Mouse (Mus musculus) embryonic facial prominence, embryonic 14.5 days (tissue): ENCODE results near the gene Gatd1. TPM values are rescaled to one million over a fixed set of nuclear protein-coding genes. Genes with fewer than 3 reads are reported as not detected.

Source experiments
- ATAC-seq: fragments of 200-750 bp; cut with Nextera tagmentation; 2 replicates; pipeline ENCODE4 v1.8.0; 2017; ENCODE audit warnings: low read depth, moderate number of reproducible peaks, moderate TSS enrichment
- DNase-seq: peaks from one replicate; pipeline ENCODE4 v3.0.0-alpha.2; 2015; ENCODE audit warnings: low spot score
- H3K27ac ChIP-seq: fragments of 300-500 bp; sonication (generic); replicated peaks from 2 replicates; pipeline ENCODE4 v1.5.1; 2014; ENCODE audit warnings: low read depth, mild to moderate bottlenecking, low read length, moderate library complexity
- H3K27me3 ChIP-seq: fragments of 300-500 bp; sonication (generic); replicated peaks from 2 replicates; pipeline ENCODE4 v1.6.1; 2014; ENCODE audit warnings: low read length; ENCODE audit not compliant: control insufficient read depth, insufficient read depth
- H3K36me3 ChIP-seq: fragments of 300-500 bp; sonication (generic); 2 replicates; pipeline ENCODE4 v1.6.1; 2014; ENCODE audit warnings: low read length, mixed read lengths; ENCODE audit not compliant: control insufficient read depth, insufficient read depth
- H3K4me1 ChIP-seq: fragments of 300-500 bp; sonication (generic); 2 replicates; pipeline ENCODE4 v1.6.1; 2014; ENCODE audit warnings: antibody characterized with exemption, low read length; ENCODE audit not compliant: control insufficient read depth, insufficient read depth
- H3K4me2 ChIP-seq: fragments of 300-500 bp; sonication (generic); 2 replicates; pipeline ENCODE4 v1.6.1; 2014; ENCODE audit warnings: low read depth, mild to moderate bottlenecking, low read length, moderate library complexity, mixed read lengths
- H3K4me3 ChIP-seq: fragments of 300-500 bp; sonication (generic); 2 replicates; pipeline ENCODE4 v1.5.1; 2014; ENCODE audit warnings: low read depth, mild to moderate bottlenecking, low read length
- H3K9ac ChIP-seq: fragments of 300-500 bp; sonication (generic); 2 replicates; pipeline ENCODE4 v1.6.1; 2014; ENCODE audit warnings: low read depth, mild to moderate bottlenecking, low read length, moderate library complexity, mixed read lengths
- H3K9me3 ChIP-seq: fragments of 300-500 bp; sonication (generic); 2 replicates; pipeline ENCODE4 v1.6.1; 2016; ENCODE audit warnings: low read length; ENCODE audit not compliant: control insufficient read depth
- WGBS: fragments of 180-500 bp; shearing (Covaris S2); extraction: QIAGEN DNeasy Blood & Tissue Kit; methylation state at CpG from one replicate; pipeline ENCODE4 v1.1.7; 2014; 5-methylcytosine and 5-hydroxymethylcytosine counted together
- polyA plus RNA-seq: library from polyadenylated mRNA; unstranded; fragments of >200 nt; fragmentation: Nextera tagmentation; extraction: Ambion mirVana; gene quantifications from 2 replicates; pipeline ENCODE4 v1.2.1, GENCODE M21; 2014

Gatd1 gene
- polyA plus RNA-seq, 1 experiment from 2014 or later = 37.1 TPM

- DNase-seq = no peak
- Histone ChIP-seq H3K9me3 (no peaks in the 10 kb centered on the region), H3K4me2 (no peak overlapping the region), H3K9ac (no peak overlapping the region), H3K36me3 (no peaks in the 10 kb centered on the region), H3K27ac (no peak overlapping the region), H3K4me3 (no peak overlapping the region), H3K27me3 (peaks cover 38% of the 10 kb centered on the region), H3K4me1 (0 out of 2 replicates have a peak, but pooled peaks cover 8% of the 10 kb centered on the region)
- no peak for ATAC-seq
- WGBS = 77% methylated on average over 15 of the region's 15 CpGs
Observed at GRCm38 (mm10) chr7:141457986-141458660, 44.2 kb upstream of the Gatd1 start.

GRCm38 (mm10) chr7:141457236-141457635, 43.3 kb upstream of the Gatd1 start:
- H3K4me3 ChIP-seq = no peak overlapping the region
- no peak for ATAC-seq
- DNase-seq = no peak
- 89% methylated on average over 14 of the region's 14 CpGs for WGBS
- H3K27me3 ChIP-seq = peaks cover 30% of the 10 kb centered on the region
- H3K9ac ChIP-seq = no peak overlapping the region
- 0 out of 2 replicates have a peak, but pooled peaks cover 8% of the 10 kb centered on the region for H3K4me1 ChIP-seq
- H3K4me2 ChIP-seq = no peak overlapping the region
- H3K27ac ChIP-seq = no peak overlapping the region
- no peaks in the 10 kb centered on the region for H3K9me3 ChIP-seq
- peaks cover 2% of the 10 kb centered on the region; the same call in 1 of the 2 replicates for H3K36me3 ChIP-seq

GRCm38 (mm10) chr7:141456739-141457138, 42.8 kb upstream of the Gatd1 start:
- Histone ChIP-seq H3K4me3 (no peak overlapping the region), H3K4me1 (0 out of 2 replicates have a peak, but pooled peaks cover 4% of the 10 kb centered on the region), H3K27me3 (peaks cover 25% of the 10 kb centered on the region), H3K9ac (no peak overlapping the region), H3K4me2 (peak overlapping the region; percentile 96; the same call in 1 of the 2 replicates), H3K36me3 (peaks cover 7% of the 10 kb centered on the region), H3K9me3 (no peaks in the 10 kb centered on the region), H3K27ac (no peak overlapping the region)
- ATAC-seq (no peak), DNase-seq (no peak)
- 88% methylated on average over 6 of the region's 6 CpGs for WGBS

- Histone ChIP-seq H3K27me3 (peaks cover 15% of the 10 kb centered on the region), H3K36me3 (peaks cover 17% of the 10 kb centered on the region), H3K9me3 (no peaks in the 10 kb centered on the region), H3K4me1 (0 out of 2 replicates have a peak, but pooled peaks cover 4% of the 10 kb centered on the region), H3K4me2 (peak overlapping the region; percentile 96), H3K9ac (peak overlapping the region; percentile 70), H3K27ac (peak overlapping the region; percentile 31; the same call in 1 of the 2 replicates), H3K4me3 (peak overlapping the region; percentile 63)
- peak; percentile 7; the same call in 1 of the 2 replicates for ATAC-seq
- DNase-seq = no peak
- WGBS = 2% methylated on average over 22 of the region's 23 CpGs
Observed at GRCm38 (mm10) chr7:141455610-141456314, 41.8 kb upstream of the Gatd1 start.

- ATAC-seq (peak; percentile 90), DNase-seq (peak; percentile 94)
- Histone ChIP-seq H3K27me3 (peaks cover 8% of the 10 kb centered on the region), H3K4me1 (0 out of 2 replicates have a peak, but pooled peaks cover 4% of the 10 kb centered on the region), H3K4me3 (peak within 1 kb of the TSS; percentile 63), H3K27ac (peak within 1 kb of the TSS; percentile 31; the same call in 1 of the 2 replicates), H3K9me3 (no peaks in the 10 kb centered on the region), H3K36me3 (peaks cover 24% of the 10 kb centered on the region), H3K9ac (peak within 1 kb of the TSS; percentile 70), H3K4me2 (peak within 1 kb of the TSS; percentile 96)
- WGBS = under 1% methylated on average over 30 of the region's 45 CpGs
Observed at GRCm38 (mm10) chr7:141454967-141455551, 41.1 kb upstream of the Gatd1 start, which contains the start of gene Pnpla2. TSS of gene Pnpla2 (plus strand) at chr7:141455198.

GRCm38 (mm10) chr7:141453636-141454035, 39.7 kb upstream of the Gatd1 start:
- WGBS = 81% methylated on average over 2 of the region's 2 CpGs
- H3K4me2 ChIP-seq = no peak overlapping the region

GRCm38 (mm10) chr7:141451928-141452327, 38.0 kb upstream of the Gatd1 start:
- Histone ChIP-seq H3K27ac (no peak overlapping the region), H3K4me1 (peaks cover 12% of the 10 kb centered on the region), H3K9me3 (no peaks in the 10 kb centered on the region), H3K4me3 (no peak overlapping the region), H3K4me2 (no peak overlapping the region), H3K9ac (no peak overlapping the region), H3K36me3 (peaks cover 41% of the 10 kb centered on the region), H3K27me3 (no peaks in the 10 kb centered on the region)
- no peak for DNase-seq
- no peak for ATAC-seq

More at GRCm38 (mm10) chr7:141453636-141454035, 39.7 kb upstream of the Gatd1 start:
- Histone ChIP-seq H3K27ac (no peak overlapping the region), H3K4me3 (no peak overlapping the region), H3K36me3 (peaks cover 38% of the 10 kb centered on the region), H3K27me3 (no peaks in the 10 kb centered on the region), H3K4me1 (peaks cover 7% of the 10 kb centered on the region), H3K9me3 (no peaks in the 10 kb centered on the region), H3K9ac (no peak overlapping the region)
- DNase-seq (no peak), ATAC-seq (no peak)

- peak within 1 kb of the TSS; percentile 91 for H3K4me2 ChIP-seq
- ATAC-seq (peak; percentile 92), DNase-seq (peak; percentile 99)
- peak within 1 kb of the TSS; percentile 85 for H3K4me3 ChIP-seq
- peak within 1 kb of the TSS; percentile 93 for H3K9ac ChIP-seq
- peaks cover 21% of the 10 kb centered on the region for H3K4me1 ChIP-seq
- no peaks in the 10 kb centered on the region for H3K9me3 ChIP-seq
- H3K27me3 ChIP-seq = no peaks in the 10 kb centered on the region
- WGBS = under 1% methylated on average over 41 of the region's 63 CpGs
- H3K27ac ChIP-seq = peak within 1 kb of the TSS; percentile 86
- H3K36me3 ChIP-seq = peaks cover 40% of the 10 kb centered on the region
Observed at GRCm38 (mm10) chr7:141447110-141447991, 33.4 kb upstream of the Gatd1 start, which contains the start of gene Rplp2. TSS of gene Rplp2 (plus strand) at chr7:141447370.
